Mouse (Mus musculus) embryonic fibroblast, embryonic 13.5 days (primary cell): ENCODE measurements at regions not wholly inside any gene's neighbourhood (a gene's known extent, or its start where the extent isn't known, plus 50 kb on each side); places are given as distances from the start of the nearest gene placed in this dataset.

ENCODE experiments used
- CTCF ChIP-seq: IDR thresholded peaks from 2 replicates; pipeline ENCODE4 v1.5.1; 2011; ENCODE audit warnings: mild to moderate bottlenecking, control low read depth, low read length, moderate library complexity, borderline replicate concordance; ENCODE audit not compliant: insufficient read depth
- POLR2A ChIP-seq: IDR thresholded peaks from 2 replicates; pipeline ENCODE4 v1.6.1; 2011; ENCODE audit warnings: low read depth, mild to moderate bottlenecking, control low read depth, low read length, moderate library complexity

- no peak for TF ChIP-seq POLR2A
- no peak for TF ChIP-seq CTCF
Observed at GRCm38 (mm10) chr9:31645114-31645513, 180.9 kb upstream of the Tmem45b start.
